Mouse (Mus musculus) forebrain, embryonic 16.5 days (tissue): ENCODE data around the gene Krtap5-1. TPM values are rescaled to one million over a fixed set of nuclear protein-coding genes. Genes with fewer than 3 reads are reported as not detected.
A peak's percentile ranks its signal among the peaks of the same experiment; 100 is the strongest.
"Not testable (repeated sequence)": the region's sequence is repeated elsewhere in the genome, so short reads cannot be mapped to it uniquely, and the experiment has no call there.

Experiments used
- ATAC-seq: fragments of 200-750 bp; cut with Nextera tagmentation; 2 replicates; pipeline ENCODE4 v1.8.0; 2017; ENCODE audit warnings: mild to moderate bottlenecking, moderate library complexity
- H3K27ac ChIP-seq: fragments of 300-500 bp; sonication (generic); 2 replicates; pipeline ENCODE4 v1.5.1; 2014; ENCODE audit warnings: low read length, control low read depth
- H3K27me3 ChIP-seq: fragments of 300-500 bp; sonication (generic); replicated peaks from 2 replicates; pipeline ENCODE4 v1.6.1; 2014; ENCODE audit warnings: low read length; ENCODE audit not compliant: control insufficient read depth, insufficient read depth
- H3K36me3 ChIP-seq: fragments of 300-500 bp; sonication (generic); 2 replicates; pipeline ENCODE4 v1.6.1; 2014; ENCODE audit not compliant: control insufficient read depth, insufficient read depth
- H3K4me1 ChIP-seq: fragments of 300-500 bp; sonication (generic); replicated peaks from 2 replicates; pipeline ENCODE4 v1.6.1; 2014; ENCODE audit warnings: low read length; ENCODE audit not compliant: control insufficient read depth, insufficient read depth
- H3K4me2 ChIP-seq: fragments of 300-500 bp; sonication (generic); 2 replicates; pipeline ENCODE4 v1.6.1; 2014; ENCODE audit warnings: mild to moderate bottlenecking, low read length, control low read depth
- H3K4me3 ChIP-seq: fragments of 300-500 bp; sonication (generic); replicated peaks from 2 replicates; pipeline ENCODE4 v1.5.1; 2014; ENCODE audit warnings: mild to moderate bottlenecking, low read length, control low read depth
- H3K9ac ChIP-seq: fragments of 300-500 bp; sonication (generic); replicated peaks from 2 replicates; pipeline ENCODE4 v1.6.1; 2014; ENCODE audit warnings: low read depth, low read length, control low read depth
- H3K9me3 ChIP-seq: fragments of 300-500 bp; sonication (generic); 2 replicates; pipeline ENCODE4 v1.6.1; 2016; ENCODE audit warnings: low read length; ENCODE audit not compliant: control insufficient read depth
- WGBS: fragments of 180-500 bp; shearing (Covaris S2); extraction: QIAGEN DNeasy Blood & Tissue Kit; methylation state at CpG from one replicate; pipeline ENCODE4 v1.1.7; 2014; 5-methylcytosine and 5-hydroxymethylcytosine counted together
- polyA plus RNA-seq: library from polyadenylated mRNA; unstranded; fragments of >200 nt; fragmentation: Nextera tagmentation; extraction: Ambion mirVana; gene quantifications from 2 replicates; pipeline ENCODE4 v1.2.1, GENCODE M21; 2015

The Krtap5-1 gene
- polyA plus RNA-seq, 1 experiment from 2014 or later: not detected

GRCm38 (mm10) chr7:142328507-142328906, 31.6 kb upstream of the Krtap5-1 start:
- Histone ChIP-seq H3K4me1 (no peaks in the 10 kb centered on the region), H3K9me3 (no peaks in the 10 kb centered on the region), H3K4me2 (no peak overlapping the region), H3K9ac (no peak overlapping the region), H3K4me3 (no peak overlapping the region), H3K36me3 (no peaks in the 10 kb centered on the region), H3K27ac (no peak overlapping the region), H3K27me3 (no peaks in the 10 kb centered on the region)
- 74% methylated on average over 3 of the region's 3 CpGs for WGBS
- no peak for ATAC-seq

GRCm38 (mm10) chr7:142326714-142327445, 30.0 kb upstream of the Krtap5-1 start:
- Histone ChIP-seq H3K4me1 (no peaks in the 10 kb centered on the region), H3K36me3 (no peaks in the 10 kb centered on the region), H3K4me3 (no peak overlapping the region), H3K9me3 (no peaks in the 10 kb centered on the region), H3K4me2 (no peak overlapping the region), H3K27ac (no peak overlapping the region), H3K9ac (no peak overlapping the region), H3K27me3 (no peaks in the 10 kb centered on the region)
- ATAC-seq: no peak
- 78% methylated on average over 9 of the region's 9 CpGs for WGBS

DNA sequence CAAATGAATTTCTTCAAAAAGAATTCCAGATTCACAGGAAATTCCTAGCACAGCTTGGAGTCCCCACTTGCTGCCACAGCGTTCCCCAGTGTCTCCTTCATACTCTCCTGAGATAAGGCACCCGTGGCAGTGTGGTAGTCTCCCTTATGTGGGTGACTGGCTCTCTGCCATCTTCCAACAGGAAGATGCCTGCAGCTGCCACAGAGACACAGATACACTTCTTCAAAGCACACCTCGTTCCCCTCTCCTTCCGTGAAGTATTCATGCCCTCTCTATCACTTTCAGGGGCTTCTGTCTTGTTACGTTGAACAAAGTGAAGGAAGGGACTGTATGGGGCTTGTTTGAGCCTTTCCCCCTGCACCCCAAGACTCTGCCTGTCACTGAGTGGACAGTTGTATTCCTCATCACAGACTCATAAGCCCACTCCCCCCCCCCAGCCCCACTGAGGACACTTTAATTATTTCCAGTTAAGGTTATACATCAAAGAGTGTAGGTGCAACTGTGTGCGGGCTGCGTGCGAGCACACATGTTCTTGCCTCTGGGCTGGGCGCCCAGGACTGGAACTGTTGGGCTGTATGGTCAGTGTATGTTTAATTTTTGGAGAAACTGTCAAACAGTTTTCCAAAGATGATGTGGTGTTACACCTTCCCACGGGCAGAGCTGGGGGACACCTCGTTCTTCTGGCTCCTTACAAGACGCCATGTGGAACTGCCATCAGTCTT, 26.6 kb upstream of the Krtap5-1 start:
- 85% methylated on average over 12 of the region's 12 CpGs for WGBS
- no peak overlapping the region for H3K27ac ChIP-seq
- no peak for ATAC-seq

GRCm38 (mm10) chr7:142322641-142323040, 25.7 kb upstream of the Krtap5-1 start:
- no peaks in the 10 kb centered on the region for H3K27me3 ChIP-seq
- H3K9ac ChIP-seq: no peak overlapping the region
- ATAC-seq: no peak
- no peaks in the 10 kb centered on the region for H3K36me3 ChIP-seq
- H3K4me3 ChIP-seq: no peak overlapping the region
- H3K4me2 ChIP-seq: no peak overlapping the region
- no peak overlapping the region for H3K27ac ChIP-seq
- H3K4me1 ChIP-seq: no peaks in the 10 kb centered on the region
- 96% methylated on average over 6 of the region's 6 CpGs for WGBS
- H3K9me3 ChIP-seq: no peaks in the 10 kb centered on the region

More for the DNA sequence above, 26.6 kb upstream of the Krtap5-1 start:
- Histone ChIP-seq H3K4me2 (no peak overlapping the region), H3K36me3 (no peaks in the 10 kb centered on the region), H3K9me3 (no peaks in the 10 kb centered on the region), H3K4me3 (no peak overlapping the region), H3K4me1 (no peaks in the 10 kb centered on the region), H3K9ac (no peak overlapping the region), H3K27me3 (no peaks in the 10 kb centered on the region)

DNA sequence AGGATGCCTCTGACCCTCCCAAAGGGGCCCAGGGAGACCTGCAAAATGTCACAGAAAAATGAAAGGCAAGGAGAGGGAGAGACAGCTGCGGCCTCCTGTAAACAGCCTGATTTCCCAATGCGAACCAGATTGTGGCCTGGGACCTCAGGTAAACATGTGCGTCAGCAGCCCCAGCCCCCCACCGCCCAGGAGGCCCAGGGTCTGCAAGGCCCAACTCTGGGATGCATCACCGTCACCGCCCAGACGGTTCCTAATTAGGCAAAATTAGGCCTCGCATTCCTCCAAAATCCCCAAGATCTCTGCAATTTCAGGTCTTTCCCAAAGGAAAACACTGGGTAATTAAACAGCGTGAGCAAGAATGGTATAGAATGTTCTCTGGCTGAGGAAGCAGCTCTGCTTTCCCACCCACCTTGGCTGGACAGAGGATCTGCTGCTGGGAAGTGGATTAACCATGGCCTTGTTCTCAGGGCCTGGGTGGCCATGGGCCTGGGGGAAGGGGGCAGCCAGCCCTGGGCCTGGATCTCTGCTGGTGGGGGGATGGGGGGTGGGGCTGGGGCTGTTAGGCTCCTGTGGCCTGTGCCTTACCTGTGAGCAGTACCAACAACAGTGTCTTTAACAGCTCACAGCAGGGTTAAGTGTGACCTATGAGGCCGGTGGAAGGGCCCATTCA, 24.9 kb upstream of the Krtap5-1 start:
- H3K36me3 ChIP-seq, H3K27ac ChIP-seq, ATAC-seq, H3K4me3 ChIP-seq, H3K4me1 ChIP-seq, H3K9me3 ChIP-seq, H3K4me2 ChIP-seq, H3K9ac ChIP-seq, H3K27me3 ChIP-seq: not testable (repeated sequence)
- WGBS: 22% methylated on average over 4 of the region's 10 CpGs

DNA sequence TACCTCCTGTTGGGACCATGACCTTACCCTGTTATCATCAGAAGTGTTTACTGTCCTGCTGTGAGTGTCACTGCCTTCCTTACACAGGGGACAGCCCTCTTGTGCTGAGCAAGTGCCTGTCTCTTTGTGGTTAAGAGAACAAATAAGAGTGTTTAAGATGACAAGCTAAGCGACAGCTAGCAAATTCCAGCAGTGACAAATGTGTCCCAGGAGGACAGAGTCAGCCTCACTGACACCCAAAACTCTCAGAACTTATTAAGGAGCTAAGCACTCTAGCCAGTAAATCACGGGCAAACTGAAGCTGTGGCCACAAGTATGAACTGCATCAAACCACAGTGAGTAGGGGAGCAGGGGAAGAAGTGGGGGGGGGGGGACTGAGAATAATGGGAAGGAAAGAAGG, 24.0 kb upstream of the Krtap5-1 start:
- ATAC-seq: no peak

DNA sequence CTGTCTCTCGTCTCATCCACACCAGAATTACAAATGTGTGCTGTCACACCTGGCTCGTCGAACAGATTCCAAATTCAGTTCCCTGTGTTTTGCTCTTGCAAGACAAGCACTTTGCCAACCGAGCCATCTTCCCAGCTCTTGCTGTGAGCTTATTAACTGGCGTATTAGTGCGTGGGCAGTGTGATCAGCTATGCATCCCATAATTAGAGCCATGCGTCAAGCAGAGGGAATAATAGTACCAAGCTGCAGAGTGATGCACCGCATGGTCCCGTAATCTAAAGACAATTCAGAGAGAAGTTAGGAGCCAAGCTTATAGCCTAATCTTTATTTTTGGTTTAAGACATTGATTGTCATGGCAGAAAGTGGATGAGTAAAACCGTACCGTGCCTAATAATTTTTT, 22.2 kb upstream of the Krtap5-1 start:
- Histone ChIP-seq H3K4me3 (no peak overlapping the region), H3K4me2 (no peak overlapping the region), H3K27ac (no peak overlapping the region), H3K4me1 (0 out of 2 replicates have a peak, but pooled peaks cover 3% of the 10 kb centered on the region), H3K9me3 (no peaks in the 10 kb centered on the region), H3K27me3 (no peaks in the 10 kb centered on the region), H3K9ac (no peak overlapping the region), H3K36me3 (no peaks in the 10 kb centered on the region)
- ATAC-seq: no peak
- 66% methylated on average over 11 of the region's 11 CpGs for WGBS

More for the DNA sequence above, 24.0 kb upstream of the Krtap5-1 start:
- no peak overlapping the region for H3K27ac ChIP-seq
- H3K27me3 ChIP-seq: no peaks in the 10 kb centered on the region
- H3K9ac ChIP-seq: no peak overlapping the region
- no peak overlapping the region for H3K4me2 ChIP-seq
- no peak overlapping the region for H3K4me3 ChIP-seq
- no peaks in the 10 kb centered on the region for H3K9me3 ChIP-seq
- H3K36me3 ChIP-seq: no peaks in the 10 kb centered on the region
- 45% methylated on average over 2 of the region's 2 CpGs for WGBS
- no peaks in the 10 kb centered on the region for H3K4me1 ChIP-seq

DNA sequence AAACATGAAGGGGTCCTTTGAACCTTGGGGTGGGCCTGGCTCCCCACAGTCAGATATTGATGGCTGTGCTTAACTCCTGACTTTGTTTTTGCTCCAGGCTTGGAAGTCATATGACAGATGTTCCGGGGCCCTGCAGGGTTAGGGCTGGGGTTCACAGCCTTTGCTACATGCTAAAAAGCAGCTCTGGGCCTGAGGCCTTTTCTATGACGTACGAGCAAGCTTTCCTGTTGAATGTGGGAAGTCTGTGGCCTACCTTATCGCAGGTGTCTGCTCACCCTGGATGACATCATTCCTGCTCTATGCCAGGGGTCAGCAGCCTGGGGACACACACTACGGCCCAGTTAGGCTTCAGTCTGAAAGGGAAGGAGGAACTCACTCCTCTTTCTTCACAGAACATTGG, 20.3 kb upstream of the Krtap5-1 start:
- Histone ChIP-seq H3K9ac (no peak overlapping the region), H3K9me3 (no peaks in the 10 kb centered on the region), H3K4me2 (no peak overlapping the region), H3K27me3 (no peaks in the 10 kb centered on the region), H3K4me1 (0 out of 2 replicates have a peak, but pooled peaks cover 3% of the 10 kb centered on the region), H3K36me3 (no peaks in the 10 kb centered on the region), H3K27ac (no peak overlapping the region), H3K4me3 (no peak overlapping the region)
- WGBS: 87% methylated on average over 5 of the region's 5 CpGs
- ATAC-seq: no peak

DNA sequence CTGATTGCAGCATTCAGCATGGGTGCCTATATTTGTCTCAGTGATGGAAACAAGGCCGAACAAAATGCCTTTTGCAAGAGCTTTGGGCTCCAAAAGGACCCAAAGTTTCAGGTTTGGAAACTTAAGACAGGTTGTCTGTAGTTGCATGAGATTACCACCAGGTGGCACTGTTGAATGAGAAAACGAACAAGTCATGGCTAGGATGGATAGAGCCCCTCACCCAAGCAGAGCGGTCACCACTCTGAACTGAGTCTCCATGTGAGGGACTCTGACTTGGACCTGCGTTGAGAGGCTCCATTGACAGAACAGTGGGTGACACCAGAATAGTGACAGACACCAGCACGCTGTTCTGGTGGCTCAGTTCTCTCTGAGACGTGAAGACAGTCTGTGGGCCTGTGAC, 19.6 kb upstream of the Krtap5-1 start:
- 0 out of 2 replicates have a peak, but pooled peaks cover 3% of the 10 kb centered on the region for H3K4me1 ChIP-seq
- no peak overlapping the region for H3K27ac ChIP-seq
- H3K27me3 ChIP-seq: no peaks in the 10 kb centered on the region
- peak; percentile 33; the same call in 1 of the 2 replicates for ATAC-seq
- 46% methylated on average over 6 of the region's 6 CpGs for WGBS
- no peaks in the 10 kb centered on the region for H3K36me3 ChIP-seq
- H3K9ac ChIP-seq: no peak overlapping the region
- no peak overlapping the region for H3K4me3 ChIP-seq
- no peak overlapping the region for H3K4me2 ChIP-seq
- H3K9me3 ChIP-seq: no peaks in the 10 kb centered on the region
